Mouse (Mus musculus) activated CD4-positive, CD25-positive, alpha-beta regulatory T cell, adult 4 months (primary cell): ENCODE measurements around the gene Pcyt2. TPM values are rescaled to one million over a fixed set of nuclear protein-coding genes. Genes with fewer than 3 reads are reported as not detected.

ENCODE experiments used
- ATAC-seq: one replicate; pipeline ENCODE4 v1.8.0; 2017
- polyA plus RNA-seq, 2 experiments: library from polyadenylated mRNA; unstranded; fragments of 100-300 nt; shearing (Covaris generic); gene quantifications; one replicate each; pipeline ENCODE4 v1.2.1; 2017

The Pcyt2 gene
- 100 to 1,000 TPM in 1 of 2 experiments, 10 to 100 TPM in 1; 84.5 to 112 TPM for polyA plus RNA-seq

- peak; percentile 90 for ATAC-seq
Measured at GRCm38 (mm10) chr11:120617519-120618112, at the start of gene Pcyt2. Gene Pcyt2 (minus strand): TSS chr11:120617936.

GRCm38 (mm10) chr11:120666617-120667016 is 48.9 kb upstream of the Pcyt2 start:
- ATAC-seq, result no peak

- no peak for ATAC-seq
Measured at GRCm38 (mm10) chr11:120665406-120665805, 47.7 kb upstream of the Pcyt2 start.

- ATAC-seq, result no peak
Measured at GRCm38 (mm10) chr11:120663714-120664113, 46.0 kb upstream of the Pcyt2 start.

GRCm38 (mm10) chr11:120662759-120663158 is 45.0 kb upstream of the Pcyt2 start:
- ATAC-seq, result no peak

GRCm38 (mm10) chr11:120661076-120661460 is 43.3 kb upstream of the Pcyt2 start, which contains the start of gene Notum:
Gene Notum (minus strand): TSS chr11:120661175.
- ATAC-seq, result no peak

GRCm38 (mm10) chr11:120660301-120661075 is 42.8 kb upstream of the Pcyt2 start:
- ATAC-seq, result no peak

GRCm38 (mm10) chr11:120659509-120660300 is 42.0 kb upstream of the Pcyt2 start:
- ATAC-seq, result no peak

GRCm38 (mm10) chr11:120658876-120659410 is 41.2 kb upstream of the Pcyt2 start:
- ATAC-seq, result no peak

GRCm38 (mm10) chr11:120657301-120657700 is 39.6 kb upstream of the Pcyt2 start:
- ATAC-seq, result no peak

- ATAC-seq, result no peak
Measured at GRCm38 (mm10) chr11:120654741-120655140, 37.0 kb upstream of the Pcyt2 start.

- no peak for ATAC-seq
Measured at GRCm38 (mm10) chr11:120651872-120652271, 34.1 kb upstream of the Pcyt2 start.

GRCm38 (mm10) chr11:120648001-120648476 is 30.3 kb upstream of the Pcyt2 start, which contains the start of gene Myadml2:
Gene Myadml2 (minus strand): TSS chr11:120648158.
- ATAC-seq, result no peak

- ATAC-seq, result no peak
Measured at GRCm38 (mm10) chr11:120647047-120647830, 29.5 kb upstream of the Pcyt2 start.

- ATAC-seq, result peak; percentile 99
Measured at GRCm38 (mm10) chr11:120643601-120643987, 25.9 kb upstream of the Pcyt2 start, which contains the start of gene Pycr1. Gene Pycr1 (minus strand): TSS chr11:120643769.

- no peak for ATAC-seq
Measured at GRCm38 (mm10) chr11:120642939-120643600, 25.3 kb upstream of the Pcyt2 start.

- ATAC-seq, result no peak
Measured at GRCm38 (mm10) chr11:120641869-120642268, 24.1 kb upstream of the Pcyt2 start.

GRCm38 (mm10) chr11:120641255-120641654 is 23.5 kb upstream of the Pcyt2 start:
- ATAC-seq, result no peak

GRCm38 (mm10) chr11:120634810-120635209 is 17.1 kb upstream of the Pcyt2 start:
- ATAC-seq, result no peak

GRCm38 (mm10) chr11:120633520-120634343 is 16.0 kb upstream of the Pcyt2 start, which contains the start of gene Mafg:
Gene Mafg (minus strand): TSS chr11:120633600.
- ATAC-seq, result peak; percentile 50
